Mouse (Mus musculus) testis, adult 2 months (tissue): Measurements from ENCODE around the gene 4930430A15Rik.

Source experiments
- CTCF ChIP-seq: fragments of 200-500 bp; IDR thresholded peaks from 2 replicates; pipeline ENCODE4 v1.5.1; 2012; ENCODE audit warnings: low read depth, mild to moderate bottlenecking, inconsistent platforms, low read length, moderate library complexity; ENCODE audit not compliant: control insufficient read depth, insufficient read depth, insufficient replicate concordance
- POLR2A ChIP-seq: fragments of 200-500 bp; IDR thresholded peaks from 2 replicates; pipeline ENCODE4 v1.6.1; 2012; ENCODE audit warnings: low read depth, mild to moderate bottlenecking, inconsistent platforms, low read length, moderate library complexity; ENCODE audit not compliant: control insufficient read depth

DNA sequence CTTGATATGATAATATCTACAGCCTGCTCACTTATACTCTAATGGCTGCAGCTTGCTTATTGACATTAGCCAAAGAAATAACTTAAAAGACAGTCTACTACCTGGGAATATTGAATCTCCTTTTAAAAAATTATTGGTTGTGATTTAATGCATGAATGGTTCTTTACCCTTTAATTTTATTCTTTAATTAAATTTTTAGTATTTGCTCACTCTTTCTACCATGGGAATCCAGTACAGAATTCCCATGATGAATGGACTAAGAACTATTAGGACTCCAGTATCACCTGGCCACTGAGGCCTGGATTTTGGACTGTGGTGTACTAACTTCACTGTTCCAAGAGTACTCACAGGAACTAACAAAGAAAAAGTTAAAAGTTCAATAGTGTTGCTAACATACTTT lies 24.8 kb upstream of the 4930430A15Rik start, which contains the start of gene Olfr1276:
- TF ChIP-seq CTCF = no peak
- no peak for TF ChIP-seq POLR2A
